Mouse (Mus musculus) lung, adult 2 months (tissue): Measurements from ENCODE around the gene Immp1l. TPM values are rescaled to one million over a fixed set of nuclear protein-coding genes. Genes with fewer than 3 reads are reported as not detected.

Experiments
- DNase-seq: peaks from one replicate; pipeline ENCODE4 v3.0.0; 2022
- H3K4me1 ChIP-seq: fragments of 200-500 bp; 2 replicates; pipeline ENCODE4 v1.6.1; 2011; ENCODE audit warnings: low read length; ENCODE audit not compliant: control insufficient read depth, insufficient read depth
- H3K4me3 ChIP-seq: fragments of 200-500 bp; replicated peaks from 2 replicates; pipeline ENCODE3; 2011; ENCODE audit warnings: low read depth, mild to moderate bottlenecking, control low read depth, low read length; ENCODE audit errors: extremely low read depth
- CTCF ChIP-seq: fragments of 200-500 bp; IDR thresholded peaks from 2 replicates; pipeline ENCODE4 v1.5.1; 2011; ENCODE audit warnings: mild to moderate bottlenecking, low read length, control low read depth; ENCODE audit not compliant: insufficient read depth
- POLR2A ChIP-seq: fragments of 200-500 bp; IDR thresholded peaks from 2 replicates; pipeline ENCODE4 v1.6.1; 2011; ENCODE audit warnings: low read depth, mild to moderate bottlenecking, control low read depth, low read length, borderline replicate concordance; ENCODE audit errors: extremely low read depth
- WGBS: fragments of 180-500 bp; shearing (Covaris S2); methylation state at CpG from one replicate; pipeline ENCODE4 v1.1.7; 2018; 5-methylcytosine and 5-hydroxymethylcytosine counted together
- polyA plus RNA-seq: library from polyadenylated mRNA; depleted of rRNA; stranded (reverse); fragments of >200 nt; gene quantifications from 2 replicates; pipeline ENCODE4 v1.2.3, GENCODE M21; 2012

The Immp1l gene
- polyA plus RNA-seq, 1 experiment = 8.9 TPM

GRCm38 (mm10) chr2:105917623-105918346 lies 13.3 kb downstream of the Immp1l start:
- WGBS = 85% methylated on average over 5 of the region's 5 CpGs
- DNase-seq = no peak
- H3K4me3 ChIP-seq = no peak overlapping the region
- TF ChIP-seq CTCF = no peak
- TF ChIP-seq POLR2A = no peak
- no peaks in the 10 kb centered on the region for H3K4me1 ChIP-seq

GRCm38 (mm10) chr2:105950131-105950530 lies 45.7 kb downstream of the Immp1l start:
- no peak for DNase-seq
- Histone ChIP-seq H3K4me1 (no peaks in the 10 kb centered on the region), H3K4me3 (no peak overlapping the region)
- WGBS = 98% methylated on average over 2 of the region's 2 CpGs
- TF ChIP-seq POLR2A (no peak), CTCF (no peak)

GRCm38 (mm10) chr2:105951350-105951940 lies 47.0 kb downstream of the Immp1l start:
- no peak overlapping the region for H3K4me3 ChIP-seq
- TF ChIP-seq POLR2A (no peak), CTCF (no peak)
- H3K4me1 ChIP-seq = no peaks in the 10 kb centered on the region
- DNase-seq = no peak
- 75% methylated on average over 1 of the region's 1 CpGs for WGBS

GRCm38 (mm10) chr2:105953862-105954261 lies 49.4 kb downstream of the Immp1l start:
- Histone ChIP-seq H3K4me1 (no peaks in the 10 kb centered on the region), H3K4me3 (no peak overlapping the region)
- TF ChIP-seq POLR2A = no peak
- no peak for TF ChIP-seq CTCF
- DNase-seq = no peak
- WGBS = 76% methylated on average over 4 of the region's 4 CpGs

GRCm38 (mm10) chr2:105963447-105963846 lies 59.0 kb downstream of the Immp1l start:
- no peak for DNase-seq
- Histone ChIP-seq H3K4me3 (no peak overlapping the region), H3K4me1 (no peaks in the 10 kb centered on the region)
- TF ChIP-seq CTCF = no peak
- TF ChIP-seq POLR2A = no peak
- WGBS = 90% methylated on average over 1 of the region's 1 CpGs

- Histone ChIP-seq H3K4me3 (no peak overlapping the region), H3K4me1 (no peaks in the 10 kb centered on the region)
- TF ChIP-seq CTCF (no peak), POLR2A (no peak)
- 61% methylated on average over 2 of the region's 2 CpGs for WGBS
- no peak for DNase-seq
Measured at GRCm38 (mm10) chr2:105973941-105974340, 69.5 kb downstream of the Immp1l start.

GRCm38 (mm10) chr2:105978065-105978464 lies 73.6 kb downstream of the Immp1l start:
- Histone ChIP-seq H3K4me1 (no peaks in the 10 kb centered on the region), H3K4me3 (no peak overlapping the region)
- TF ChIP-seq CTCF (no peak), POLR2A (no peak)
- 95% methylated on average over 2 of the region's 2 CpGs for WGBS
- DNase-seq = no peak

GRCm38 (mm10) chr2:105985206-105985605 lies 80.8 kb downstream of the Immp1l start:
- 88% methylated on average over 7 of the region's 7 CpGs for WGBS
- DNase-seq = no peak
- no peak overlapping the region for H3K4me3 ChIP-seq
- no peaks in the 10 kb centered on the region for H3K4me1 ChIP-seq
- no peak for TF ChIP-seq CTCF
- no peak for TF ChIP-seq POLR2A

- TF ChIP-seq CTCF (no peak), POLR2A (no peak)
- no peak for DNase-seq
- 86% methylated on average over 1 of the region's 1 CpGs for WGBS
- Histone ChIP-seq H3K4me1 (no peaks in the 10 kb centered on the region), H3K4me3 (no peak overlapping the region)
Measured at GRCm38 (mm10) chr2:105987131-105987530, 82.7 kb downstream of the Immp1l start.

GRCm38 (mm10) chr2:105987999-105988398 lies 83.6 kb downstream of the Immp1l start:
- DNase-seq = no peak
- Histone ChIP-seq H3K4me1 (no peaks in the 10 kb centered on the region), H3K4me3 (no peak overlapping the region)
- WGBS = 32% methylated on average over 2 of the region's 2 CpGs
- TF ChIP-seq POLR2A = no peak
- TF ChIP-seq CTCF = no peak
